Mouse (Mus musculus) G1E (cell line): ENCODE data around the gene Ubp1. TPM values are rescaled to one million over a fixed set of nuclear protein-coding genes. Genes with fewer than 3 reads are reported as not detected.

ENCODE experiments used
- ATAC-seq: 2 replicates; pipeline ENCODE4 v1.8.0; 2016; ENCODE audit warnings: mild to moderate bottlenecking; ENCODE audit not compliant: insufficient number of reproducible peaks, poor library complexity, low FRiP score, severe bottlenecking; ENCODE audit errors: extremely low read depth
- DNase-seq: peaks from one replicate; pipeline ENCODE4 v3.0.0; 2012; ENCODE audit warnings: low spot score
- H3K27me3 ChIP-seq: 2 replicates; pipeline ENCODE4 v1.6.1; 2012; ENCODE audit warnings: mild to moderate bottlenecking, low read length, inconsistent platforms; ENCODE audit not compliant: insufficient read depth
- H3K36me3 ChIP-seq: replicated peaks from 2 replicates; pipeline ENCODE3; 2012; ENCODE audit warnings: mild to moderate bottlenecking, inconsistent platforms
- H3K4me1 ChIP-seq: 2 replicates; pipeline ENCODE4 v1.6.1; 2012; ENCODE audit warnings: low read depth, low read length, inconsistent platforms, mixed read lengths; ENCODE audit not compliant: insufficient read depth
- H3K4me3 ChIP-seq: 2 replicates; pipeline ENCODE4 v1.5.1; 2012; ENCODE audit warnings: low read depth, mild to moderate bottlenecking, inconsistent platforms, low read length, moderate library complexity, mixed read lengths
- H3K9me3 ChIP-seq: replicated peaks from 2 replicates; pipeline ENCODE4 v1.6.1; 2012; ENCODE audit warnings: inconsistent platforms
- CTCF ChIP-seq: IDR thresholded peaks from 2 replicates; pipeline ENCODE4 v1.5.1; 2012; ENCODE audit warnings: low read depth, low read length, inconsistent platforms, mixed read lengths
- GATA1 ChIP-seq: IDR thresholded peaks from 2 replicates; pipeline ENCODE4 v1.6.1; 2012; ENCODE audit warnings: borderline replicate concordance, low read length, inconsistent platforms, mixed read lengths
- GATA2 ChIP-seq: IDR thresholded peaks from 2 replicates; pipeline ENCODE4 v1.6.1; 2012; ENCODE audit warnings: low read depth, low read length, inconsistent platforms, borderline replicate concordance
- POLR2AphosphoS5 ChIP-seq: IDR thresholded peaks from 2 replicates; pipeline ENCODE4 v1.6.1; 2012; ENCODE audit warnings: low read depth, low read length, inconsistent platforms; ENCODE audit not compliant: insufficient replicate concordance
- TAL1 ChIP-seq: conservative IDR thresholded peaks from 2 replicates; pipeline ENCODE4 v1.6.1; 2012; ENCODE audit warnings: low read depth, low read length, inconsistent platforms, mixed read lengths
- polyA plus RNA-seq: library from polyadenylated mRNA; stranded (reverse); fragments of >175 nt; gene quantifications from 2 replicates; pipeline ENCODE4 v1.2.3, GENCODE M21; 2012
- total RNA-seq, 2 experiments: library from RNA; stranded (forward) in 1 of 2; stranded (reverse) in 1 of 2; fragments of 200-1000 nt in 1 of 2; fragments of >200 nt in 1 of 2; fragmentation: Nextera tagmentation in 1 of 2; gene quantifications; 2 replicates each; pipeline ENCODE4 v1.2.3; 2014 to 2017

Gene Ubp1
- total and polyA plus RNA-seq, 3 experiments, result 75.0 to 147 (median 76.7) TPM

DNA sequence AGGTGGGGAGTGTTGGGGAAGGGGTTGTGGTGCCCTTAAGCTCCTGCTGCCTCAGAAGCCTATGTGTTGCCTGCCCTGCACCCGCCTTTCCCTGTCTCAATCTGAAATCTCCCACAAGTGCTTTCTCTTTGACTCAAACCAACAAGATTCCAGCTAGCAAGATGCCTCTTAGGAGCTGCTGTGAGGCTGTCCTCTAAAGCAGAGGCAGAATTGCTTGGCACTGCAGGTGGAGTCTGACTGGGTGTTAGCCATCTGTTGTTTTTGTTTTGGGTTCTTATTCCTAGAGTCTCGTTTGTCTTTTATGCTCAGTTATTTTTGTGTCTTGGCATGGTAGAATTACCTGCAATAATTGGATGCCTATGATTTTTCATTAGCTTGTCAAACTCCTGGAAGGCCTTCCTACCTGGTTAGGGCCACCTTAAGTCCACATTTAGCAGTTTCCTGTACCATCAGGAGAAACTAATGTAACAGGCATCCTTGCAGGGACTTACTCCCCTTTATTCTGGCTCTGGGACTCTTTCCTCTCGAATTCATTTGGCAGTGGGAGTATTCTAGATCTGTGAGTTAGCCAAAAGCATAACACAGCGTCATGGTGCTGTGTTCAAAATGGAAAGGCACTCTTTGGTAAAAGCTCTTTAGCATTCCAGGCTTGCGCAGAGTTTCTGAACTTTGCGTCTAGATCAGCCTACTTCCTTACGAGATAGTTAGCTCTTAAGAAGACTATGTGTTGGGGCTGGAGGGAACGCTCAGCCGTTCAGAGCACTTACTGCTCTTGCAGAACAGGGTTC is 8.5 kb downstream of the Ubp1 start:
- no peak overlapping the region for H3K4me3 ChIP-seq
- TF ChIP-seq GATA1 (no peak), CTCF (no peak), GATA2 (no peak), TAL1 (no peak), POLR2AphosphoS5 (no peak)
- DNase-seq (no peak), ATAC-seq (no peak)
- H3K27me3 ChIP-seq, result no peaks in the 10 kb centered on the region
- H3K4me1 ChIP-seq, result peaks cover 82% of the 10 kb centered on the region
- no peaks in the 10 kb centered on the region for H3K9me3 ChIP-seq
- peaks cover 62% of the 10 kb centered on the region for H3K36me3 ChIP-seq

GRCm38 (mm10) chr9:113941103-113941805 is 10.5 kb downstream of the Ubp1 start:
- TF ChIP-seq CTCF, result no peak
- no peak for TF ChIP-seq POLR2AphosphoS5
- no peak for TF ChIP-seq TAL1
- TF ChIP-seq GATA2, result no peak
- TF ChIP-seq GATA1, result no peak
- H3K9me3 ChIP-seq, result no peaks in the 10 kb centered on the region
- ATAC-seq, result peak; percentile 83
- peaks cover 71% of the 10 kb centered on the region for H3K36me3 ChIP-seq
- H3K27me3 ChIP-seq, result no peaks in the 10 kb centered on the region
- H3K4me3 ChIP-seq, result no peak overlapping the region; the same call in 1 of the 2 replicates
- peaks cover 68% of the 10 kb centered on the region for H3K4me1 ChIP-seq
- DNase-seq, result peak; percentile 60

DNA sequence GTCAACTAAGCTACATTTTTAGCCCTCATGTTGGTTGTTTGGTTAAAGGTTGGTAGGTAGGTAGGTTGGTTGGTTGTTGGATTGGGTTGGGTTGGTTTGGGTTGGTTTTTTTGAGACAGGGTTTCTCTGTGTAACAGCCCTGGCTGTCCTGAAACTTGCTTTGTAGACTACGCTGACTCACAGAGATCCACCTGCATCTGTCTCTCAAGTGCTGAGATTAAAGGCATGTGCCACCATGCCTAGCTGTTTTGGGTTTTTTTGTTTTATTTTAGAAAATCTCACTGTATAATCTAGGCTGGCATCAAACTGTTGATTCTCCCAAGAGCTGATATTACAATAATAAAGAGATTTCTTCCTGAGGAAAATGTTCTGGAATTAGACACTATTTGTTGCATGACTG is 12.6 kb downstream of the Ubp1 start:
- no peak for ATAC-seq
- H3K27me3 ChIP-seq, result no peaks in the 10 kb centered on the region
- peaks cover 78% of the 10 kb centered on the region for H3K36me3 ChIP-seq
- peaks cover 55% of the 10 kb centered on the region for H3K4me1 ChIP-seq
- no peak for DNase-seq
- H3K4me3 ChIP-seq, result no peak overlapping the region
- no peaks in the 10 kb centered on the region for H3K9me3 ChIP-seq
- TF ChIP-seq CTCF (no peak), GATA2 (no peak), GATA1 (no peak), TAL1 (no peak), POLR2AphosphoS5 (no peak)

- DNase-seq (no peak), ATAC-seq (no peak)
- TF ChIP-seq GATA2 (no peak), CTCF (no peak), TAL1 (no peak), GATA1 (no peak), POLR2AphosphoS5 (no peak)
- Histone ChIP-seq H3K4me3 (no peak overlapping the region), H3K4me1 (peaks cover 21% of the 10 kb centered on the region), H3K27me3 (no peaks in the 10 kb centered on the region), H3K36me3 (peaks cover 90% of the 10 kb centered on the region), H3K9me3 (no peaks in the 10 kb centered on the region)
Observed at GRCm38 (mm10) chr9:113947216-113947615, 16.5 kb downstream of the Ubp1 start.

- no peak overlapping the region for H3K4me3 ChIP-seq
- H3K4me1 ChIP-seq, result peaks cover 2% of the 10 kb centered on the region; the same call in 1 of the 2 replicates
- H3K36me3 ChIP-seq, result peaks cover 90% of the 10 kb centered on the region
- no peaks in the 10 kb centered on the region for H3K27me3 ChIP-seq
- no peak for TF ChIP-seq GATA1
- no peak for TF ChIP-seq CTCF
- no peak for TF ChIP-seq GATA2
- TF ChIP-seq POLR2AphosphoS5, result no peak
- no peak for TF ChIP-seq TAL1
- ATAC-seq (no peak), DNase-seq (no peak)
- H3K9me3 ChIP-seq, result no peaks in the 10 kb centered on the region
Observed at GRCm38 (mm10) chr9:113957777-113958176, 27.0 kb downstream of the Ubp1 start.

DNA sequence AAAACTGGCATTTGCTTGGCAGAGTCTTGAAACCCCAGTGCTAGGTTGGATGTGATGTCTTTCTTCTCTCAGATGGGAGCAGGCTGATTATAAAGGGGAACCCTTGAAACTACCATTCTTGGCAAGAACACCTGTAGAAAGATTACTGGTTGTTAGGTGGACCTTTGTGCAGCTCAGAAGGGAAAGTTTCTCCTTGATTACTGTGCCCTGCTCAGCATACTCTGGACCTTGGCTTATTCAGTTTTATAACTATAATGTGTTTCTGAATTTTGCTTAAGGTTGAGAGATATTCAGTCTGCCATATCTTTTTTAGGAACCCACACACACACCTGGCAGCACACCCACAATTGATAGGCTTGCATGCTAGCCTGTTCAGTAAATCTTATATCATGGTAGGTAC is 33.0 kb downstream of the Ubp1 start:
- Histone ChIP-seq H3K27me3 (no peaks in the 10 kb centered on the region), H3K9me3 (no peaks in the 10 kb centered on the region), H3K36me3 (peaks cover 90% of the 10 kb centered on the region), H3K4me3 (no peak overlapping the region), H3K4me1 (peaks cover 49% of the 10 kb centered on the region)
- DNase-seq (no peak), ATAC-seq (no peak)
- TF ChIP-seq POLR2AphosphoS5 (no peak), TAL1 (no peak), GATA2 (no peak), CTCF (no peak), GATA1 (no peak)
